Mouse (Mus musculus): Measurements from ENCODE around the gene Tmem135. TPM values are rescaled to one million over a fixed set of nuclear protein-coding genes. Genes with fewer than 3 reads are reported as not detected.

The Tmem135 gene
- polyA plus RNA-seq, 1 experiment from 2014 or later: 14.9 TPM

- Histone ChIP-seq H3K27me3 (ENCODE audit: insufficient read depth, poor library complexity, severe bottlenecking) (no peaks in the 10 kb centered on the region), H3K4me1 (replicated peaks) (no peaks in the 10 kb centered on the region), H3K4me3 (no peak overlapping the region), H3K27ac (no peak overlapping the region), H3K36me3 (no peaks in the 10 kb centered on the region), H3K9me3 (no peaks in the 10 kb centered on the region)
- DNase-seq (ENCODE audit: low spot score): no peak
- WGBS: 84% methylated on average over 3 of the region's 3 CpGs
Measured at GRCm38 (mm10) chr7:89115633-89116032, 288.4 kb downstream of the Tmem135 start.

GRCm38 (mm10) chr7:89106421-89106820 is 297.6 kb downstream of the Tmem135 start:
- 87% methylated on average over 2 of the region's 2 CpGs for WGBS
- Histone ChIP-seq H3K4me3 (no peak overlapping the region), H3K36me3 (no peaks in the 10 kb centered on the region), H3K27ac (no peak overlapping the region), H3K9me3 (no peaks in the 10 kb centered on the region), H3K4me1 (replicated peaks) (no peaks in the 10 kb centered on the region), H3K27me3 (ENCODE audit: insufficient read depth, poor library complexity, severe bottlenecking) (no peaks in the 10 kb centered on the region)
- no peak for DNase-seq (ENCODE audit: low spot score)

- H3K4me3 ChIP-seq: no peak overlapping the region
- no peak overlapping the region for H3K27ac ChIP-seq
- H3K27me3 ChIP-seq (ENCODE audit: insufficient read depth, poor library complexity, severe bottlenecking): no peaks in the 10 kb centered on the region
- no peaks in the 10 kb centered on the region for H3K9me3 ChIP-seq
- 95% methylated on average over 4 of the region's 4 CpGs for WGBS
- no peaks in the 10 kb centered on the region for H3K4me1 ChIP-seq (replicated peaks)
- DNase-seq (ENCODE audit: low spot score): no peak
- H3K36me3 ChIP-seq: no peaks in the 10 kb centered on the region
Measured at GRCm38 (mm10) chr7:89099756-89100155, 304.3 kb downstream of the Tmem135 start.

Other genes starting within 250 kb of the Tmem135 start
- gene Fzd4, start 133 bp upstream of the Tmem135 start, polyA plus RNA-seq (2016; fragmentation: Nextera tagmentation; extraction: Ambion mirVana): 3.0 and 4.4 TPM in 2 replicates
- gene Prss23, start 123.0 kb upstream of the Tmem135 start, polyA plus RNA-seq (2016; fragmentation: Nextera tagmentation; extraction: Ambion mirVana): 23.6 and 25.3 TPM in 2 replicates
- 1.4 and 3.3 TPM in 2 replicates for gene Me3, start 228.2 kb upstream of the Tmem135 start, polyA plus RNA-seq (2016; fragmentation: Nextera tagmentation; extraction: Ambion mirVana)

Data from hindbrain, embryonic 10.5 days (tissue).